Mouse (Mus musculus) layer of hippocampus, postnatal 36 days (tissue): ENCODE data around the gene Fam20a. TPM values are rescaled to one million over a fixed set of nuclear protein-coding genes. Genes with fewer than 3 reads are reported as not detected.

Experiments
- DNase-seq, 2 experiments: peaks; one replicate each; pipeline ENCODE4 v3.0.0; 2022
- total RNA-seq, 2 experiments: library from RNA; stranded (reverse); gene quantifications; 2 replicates each; pipeline ENCODE4 v1.2.3; 2021

Fam20a gene
- total RNA-seq, 2 experiments from 2014 or later, result 13.7 to 14.6 TPM

DNA sequence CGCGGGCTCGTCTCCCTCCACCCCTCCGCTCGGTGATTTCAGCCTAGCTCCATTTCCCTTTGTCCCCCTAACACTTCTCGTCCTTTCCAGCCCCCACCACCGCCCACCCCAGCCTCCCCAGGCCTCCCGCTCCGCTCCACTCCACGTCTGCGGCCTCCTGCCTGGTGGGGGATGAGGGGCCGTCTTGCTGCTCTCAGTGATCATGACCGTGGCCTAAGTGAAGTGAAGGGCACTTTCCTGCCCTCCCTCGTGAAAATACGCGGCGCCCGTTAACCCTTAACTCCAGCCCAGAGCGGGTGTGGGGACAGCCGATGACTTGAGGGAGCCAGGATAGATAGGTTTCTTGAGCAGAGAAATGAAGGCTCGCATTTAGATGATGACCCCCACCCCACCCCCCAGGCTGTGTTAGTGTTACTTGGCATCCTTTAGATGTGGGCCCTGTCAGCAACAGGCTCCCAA is 70.5 kb downstream of the Fam20a start:
- DNase-seq, result no peak

DNA sequence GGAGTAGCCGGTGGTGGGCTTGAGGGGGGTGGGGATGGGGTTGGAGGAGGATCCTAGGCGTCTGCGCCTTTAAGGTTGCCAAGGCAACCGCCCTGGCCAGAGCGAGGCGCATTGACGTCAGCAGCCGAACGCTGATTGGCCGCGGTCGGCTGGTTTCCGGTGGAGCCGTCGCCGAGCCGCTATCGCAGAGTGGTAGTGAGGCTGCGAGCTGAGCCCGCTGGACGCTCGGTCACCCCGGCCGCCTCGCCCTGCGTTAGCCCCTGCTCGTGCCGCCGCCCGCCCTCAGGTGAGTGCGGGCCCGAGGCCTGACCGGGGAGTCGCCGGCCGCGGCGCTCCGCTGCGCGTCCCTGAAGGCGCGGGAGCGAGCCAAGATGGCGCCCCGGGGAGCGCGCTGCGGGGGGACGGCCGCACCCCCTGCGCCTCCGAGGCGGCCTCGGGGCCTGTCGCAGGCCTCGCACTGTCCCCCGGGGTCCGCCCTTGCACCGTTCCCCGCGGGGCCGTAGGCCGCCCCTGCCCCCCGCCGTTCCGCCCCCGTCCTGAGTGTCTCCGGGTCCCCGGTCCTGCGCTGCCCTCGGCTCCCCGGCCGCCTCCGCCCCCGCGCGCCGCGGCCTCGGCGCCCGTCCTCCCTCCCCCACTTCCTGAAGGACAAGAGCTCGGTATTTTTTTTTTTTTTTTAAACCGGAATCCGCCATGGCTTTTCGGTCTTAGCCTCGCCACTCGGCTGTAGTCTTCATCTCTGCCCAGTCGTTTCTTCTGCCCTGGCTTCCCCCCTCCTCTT is 71.1 kb downstream of the Fam20a start:
- peak; percentile 93 for DNase-seq

DNA sequence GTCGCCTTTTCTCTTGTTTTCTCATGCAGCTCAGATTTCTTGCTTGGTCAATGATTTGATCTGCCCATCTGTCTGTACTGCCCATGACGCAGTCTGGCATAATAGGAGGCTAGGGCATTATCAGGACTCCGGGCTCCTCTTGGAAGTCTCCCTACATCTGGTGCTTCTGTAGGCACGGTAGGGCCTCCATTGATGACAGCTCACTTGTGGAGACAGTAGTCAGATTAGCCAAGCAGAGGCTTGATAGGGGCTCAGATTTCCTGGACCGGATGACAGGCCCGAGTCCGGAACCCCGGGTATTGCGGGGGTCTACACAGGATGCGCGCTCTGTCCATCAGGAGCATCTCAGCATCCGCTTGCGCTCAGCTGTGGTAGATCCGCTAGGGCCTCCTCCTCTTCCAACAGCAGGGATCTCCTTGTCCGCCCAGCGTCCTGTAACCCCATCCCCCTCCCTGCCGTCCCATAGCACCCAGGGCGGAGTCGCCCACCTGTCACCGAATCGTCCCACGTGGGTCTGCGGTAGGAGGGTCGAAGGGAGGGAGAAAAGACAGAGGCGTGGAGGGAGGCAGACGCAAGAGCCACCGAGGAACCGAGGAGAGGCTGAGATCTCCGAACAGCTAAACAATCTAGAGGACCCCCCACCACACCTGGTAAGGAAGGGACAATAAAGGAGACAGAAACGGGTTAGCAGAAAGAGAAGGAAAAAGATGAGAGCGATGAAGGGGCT is 71.9 kb downstream of the Fam20a start:
- peak; percentile 82 to 86 for DNase-seq

DNA sequence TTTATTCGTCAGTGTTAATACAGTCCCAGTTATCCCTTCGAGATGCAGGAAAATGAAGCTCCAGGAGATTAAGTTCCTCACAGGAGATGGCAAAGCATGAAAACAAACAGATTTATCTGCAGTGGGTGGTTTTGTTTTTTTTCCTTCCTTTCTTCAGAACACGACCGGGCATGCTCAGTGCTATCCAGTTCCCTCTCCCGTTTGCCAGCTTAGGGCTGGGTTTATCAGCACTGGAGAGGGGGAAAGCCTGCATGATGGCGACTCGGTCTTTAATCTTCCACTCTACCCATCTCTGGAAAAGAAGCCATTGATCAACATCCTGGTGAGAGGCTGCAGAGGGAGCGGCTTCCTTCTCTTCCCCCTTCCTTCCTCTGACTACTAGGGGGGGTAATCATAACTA is 72.9 kb downstream of the Fam20a start, which contains the start of gene Prkar1a:
Gene Prkar1a (plus strand): TSS at position 200 of the 400 bp plus-strand sequence.
- DNase-seq, result peak in 1 of 2 experiments; percentile 41

DNA sequence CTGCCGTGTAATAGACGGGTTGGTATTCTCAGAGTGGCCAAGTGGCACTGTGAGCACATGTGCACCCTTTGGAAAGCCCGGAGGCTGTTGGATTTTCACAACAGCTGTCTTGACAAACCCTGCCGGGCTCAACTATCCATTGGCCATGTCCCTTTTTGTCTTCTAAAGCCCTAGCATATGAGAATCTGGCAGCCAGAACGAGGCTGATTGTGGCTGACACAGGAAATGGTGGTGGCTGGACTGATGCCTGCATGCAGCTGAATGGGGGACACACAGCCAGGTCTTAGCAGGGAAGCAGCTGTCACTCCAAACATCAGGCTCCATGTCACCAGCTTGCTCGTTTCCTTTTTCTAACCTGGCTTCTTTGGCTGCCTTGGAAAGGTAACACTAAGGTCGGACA is 73.6 kb downstream of the Fam20a start:
- no peak for DNase-seq

DNA sequence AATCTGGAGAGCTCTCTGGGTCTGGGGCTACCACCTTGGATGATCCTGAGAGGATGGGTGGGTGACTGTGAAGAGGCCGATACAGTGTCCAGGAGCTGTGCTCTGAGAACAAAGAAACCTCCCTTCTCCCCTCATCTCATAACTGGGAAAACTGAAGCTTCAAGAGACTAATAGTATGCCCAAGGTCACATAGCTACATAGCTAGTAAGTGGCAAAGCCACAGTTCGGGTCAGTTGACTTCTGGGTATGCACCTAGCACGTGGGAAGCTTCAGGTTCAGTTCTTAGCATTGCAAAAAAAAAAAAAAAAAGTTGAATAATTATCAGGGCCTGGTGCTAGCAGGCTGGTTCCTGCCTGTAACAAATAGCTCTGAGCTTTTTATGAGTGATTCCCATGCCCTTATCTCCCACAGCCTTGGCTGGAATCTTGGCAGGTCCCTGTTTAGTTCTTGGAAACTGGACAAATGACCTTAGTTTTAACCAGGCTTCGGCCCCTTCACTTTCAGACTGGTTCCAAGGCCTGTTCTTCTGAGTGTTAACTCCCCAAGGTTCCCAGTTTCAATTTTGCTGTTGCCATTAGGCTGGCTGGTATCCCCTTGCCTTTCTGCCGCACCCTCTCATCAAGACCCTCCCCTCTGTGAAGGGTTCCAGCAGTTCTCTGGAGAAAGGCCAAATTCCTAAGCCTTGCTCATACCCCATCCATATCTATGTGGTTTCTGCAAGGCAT is 80.4 kb downstream of the Fam20a start:
- no peak for DNase-seq

DNA sequence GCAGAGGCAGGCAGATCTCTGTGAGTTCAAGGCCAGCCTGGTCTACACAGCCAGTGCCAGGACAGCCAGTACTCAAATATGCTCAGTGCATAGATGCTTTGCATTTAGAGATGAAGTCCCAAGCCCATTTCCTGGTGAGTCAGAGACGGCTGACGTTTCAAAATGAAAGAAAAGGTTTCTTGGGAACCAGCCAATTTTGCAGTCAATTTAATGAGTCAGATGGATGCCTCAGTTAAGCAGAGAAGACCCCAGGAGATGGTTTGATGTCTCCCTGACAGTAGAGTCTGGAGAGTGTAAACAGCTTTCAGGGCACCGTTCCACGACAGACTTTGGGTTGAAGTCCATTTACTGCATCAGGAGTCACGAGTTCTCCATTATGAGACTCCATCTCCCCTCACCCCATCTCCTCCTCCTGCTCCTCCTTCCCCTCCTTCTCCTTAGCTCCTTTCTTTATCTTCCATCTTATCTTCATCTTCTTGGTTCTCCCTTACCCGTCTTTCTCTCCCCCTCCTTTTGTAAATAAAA is 86.1 kb downstream of the Fam20a start:
- no peak for DNase-seq

DNA sequence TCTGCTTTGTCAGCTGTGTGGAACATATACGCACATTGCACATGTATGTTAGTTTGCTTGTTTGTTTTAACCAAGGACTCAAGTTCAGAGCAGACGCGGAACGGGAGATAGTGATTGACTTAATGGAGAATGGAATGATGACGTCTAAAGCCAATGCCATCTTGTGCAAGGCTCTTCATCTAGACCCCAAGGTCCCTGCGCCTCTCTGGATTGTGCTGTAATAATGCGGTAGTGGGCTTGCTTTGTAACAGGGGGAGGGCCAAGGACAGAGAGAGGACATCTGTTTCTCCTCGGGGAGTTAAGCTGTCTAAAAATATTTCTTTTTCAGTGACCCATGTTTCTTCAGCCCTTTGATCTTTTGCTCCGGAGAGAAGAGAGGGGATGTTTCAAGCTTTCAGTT is 87.2 kb downstream of the Fam20a start:
- DNase-seq, result no peak

DNA sequence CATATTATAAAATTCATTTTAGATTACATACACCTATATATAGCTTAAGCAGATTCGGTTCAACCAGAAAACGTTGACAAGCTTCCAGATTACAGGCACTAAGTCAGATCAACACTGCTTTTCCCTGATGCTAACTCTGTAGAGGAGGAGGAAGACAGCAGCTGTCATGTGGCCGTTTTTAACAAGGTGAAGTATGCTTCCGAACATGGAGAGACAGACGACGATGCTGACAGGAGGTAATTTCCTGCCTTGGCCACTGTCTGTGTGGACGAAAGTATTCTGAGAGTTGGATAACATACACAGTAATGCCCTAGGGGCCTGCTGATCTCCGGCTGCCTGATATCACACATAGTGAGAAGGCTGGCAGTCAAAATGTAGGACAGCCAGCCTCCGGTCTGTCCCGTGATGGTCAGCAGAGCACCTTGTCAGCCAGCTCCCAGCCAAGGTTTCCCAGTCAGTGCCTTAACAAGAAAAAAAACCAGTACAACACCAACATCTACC is 93.0 kb downstream of the Fam20a start:
- DNase-seq, result no peak

DNA sequence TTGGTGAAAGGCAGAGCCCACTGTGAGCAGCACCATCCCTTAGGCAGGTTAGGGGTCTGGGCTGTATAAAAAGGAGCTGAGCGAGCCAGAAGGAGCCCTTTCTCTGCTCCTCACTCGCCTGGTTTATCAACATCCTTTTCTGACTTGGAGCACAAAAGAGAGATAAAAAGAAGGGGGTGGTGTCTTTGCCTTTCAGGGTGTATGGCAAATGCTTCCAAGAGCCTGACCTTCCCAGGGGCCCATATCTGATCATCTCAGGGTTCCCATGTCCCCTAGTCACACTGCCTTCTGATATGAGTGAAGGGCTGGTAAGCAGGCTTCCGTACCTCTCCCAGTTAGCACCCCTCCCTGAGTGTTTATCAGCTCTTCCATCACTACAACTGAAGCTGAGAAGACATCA is 94.0 kb downstream of the Fam20a start:
- no peak for DNase-seq

DNA sequence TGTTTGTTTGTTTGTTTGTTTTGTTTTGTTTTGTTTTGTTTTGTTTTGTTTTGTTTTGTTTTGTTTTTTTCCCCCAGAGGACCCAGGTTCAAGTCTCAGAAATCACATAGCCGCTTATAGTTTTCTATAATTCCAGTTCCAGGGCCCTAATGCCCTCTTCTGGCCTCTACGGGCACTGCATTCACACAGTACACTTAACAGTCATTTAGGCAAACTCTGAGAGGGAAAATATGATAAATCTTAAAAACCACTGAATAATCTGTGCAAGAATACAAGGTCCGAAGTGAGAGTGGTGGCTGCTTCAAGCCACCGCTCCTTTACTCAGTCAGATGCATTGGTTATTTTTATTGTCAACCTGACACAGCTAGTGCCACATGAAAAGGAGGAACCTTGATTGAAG is 94.4 kb downstream of the Fam20a start:
- no peak for DNase-seq

DNA sequence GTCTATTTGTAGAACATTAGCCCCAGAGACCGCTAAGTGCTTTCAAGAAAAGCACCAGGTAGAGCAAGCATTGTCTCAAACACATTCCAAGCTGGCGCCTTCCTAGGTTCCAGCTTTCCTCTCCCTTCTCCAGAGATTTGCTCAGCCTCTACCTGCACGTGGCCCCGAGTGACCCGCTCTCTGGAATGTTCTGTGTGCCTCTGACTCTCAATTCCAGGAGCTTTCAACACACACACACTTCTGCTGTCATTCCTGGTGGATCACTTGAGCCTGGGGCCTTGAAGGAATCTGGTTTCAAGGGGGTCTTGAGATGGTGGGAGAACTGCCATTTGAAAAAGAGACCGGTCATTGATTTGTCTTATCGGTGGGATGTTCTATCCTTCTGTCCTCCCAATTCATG is 98.8 kb downstream of the Fam20a start:
- DNase-seq, result no peak

DNA sequence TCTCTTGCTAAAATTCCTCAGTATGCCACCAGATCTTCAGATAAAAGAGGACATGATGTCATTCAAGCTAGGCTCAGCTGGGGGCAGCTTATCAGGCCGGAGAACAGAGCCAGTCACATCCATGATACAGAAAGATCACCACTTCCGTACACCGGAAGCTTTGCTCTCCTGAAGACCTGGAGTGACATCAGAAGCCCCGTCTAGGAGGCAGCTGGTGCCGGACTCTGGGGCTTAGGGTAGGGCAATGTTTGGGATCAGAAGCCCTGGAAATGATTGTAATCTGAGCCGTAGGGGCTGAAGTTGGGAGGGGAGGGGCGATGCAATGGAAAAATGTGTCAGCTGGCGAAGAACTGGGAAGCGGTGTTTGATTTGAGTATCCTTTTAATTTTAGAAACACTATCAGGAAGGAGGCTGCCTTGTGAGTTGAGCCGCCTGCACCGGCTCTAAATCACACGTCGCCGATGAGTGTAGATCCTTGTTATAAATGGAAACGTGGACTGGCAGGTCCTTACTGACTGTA is 99.5 kb downstream of the Fam20a start:
- no peak for DNase-seq

DNA sequence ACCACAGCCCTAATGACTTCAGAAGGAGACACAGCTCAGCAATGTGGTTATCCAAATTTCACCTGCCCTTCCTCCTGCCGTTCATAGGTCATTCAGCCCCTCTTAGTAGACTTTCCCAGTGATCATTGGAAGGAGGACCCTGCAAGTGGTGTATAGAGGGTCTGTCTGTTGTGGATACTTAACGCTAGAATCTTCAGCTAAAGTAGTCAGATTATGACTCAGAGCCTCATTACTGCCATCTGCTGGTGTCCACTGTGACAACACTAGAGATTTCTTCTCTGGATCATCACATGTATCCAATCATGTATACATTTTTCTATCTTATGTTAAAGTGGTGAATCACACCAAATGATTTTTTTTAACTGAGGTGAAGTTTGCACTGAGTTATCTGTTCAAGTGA is 100.9 kb downstream of the Fam20a start:
- DNase-seq, result peak in 1 of 2 experiments; percentile 44

DNA sequence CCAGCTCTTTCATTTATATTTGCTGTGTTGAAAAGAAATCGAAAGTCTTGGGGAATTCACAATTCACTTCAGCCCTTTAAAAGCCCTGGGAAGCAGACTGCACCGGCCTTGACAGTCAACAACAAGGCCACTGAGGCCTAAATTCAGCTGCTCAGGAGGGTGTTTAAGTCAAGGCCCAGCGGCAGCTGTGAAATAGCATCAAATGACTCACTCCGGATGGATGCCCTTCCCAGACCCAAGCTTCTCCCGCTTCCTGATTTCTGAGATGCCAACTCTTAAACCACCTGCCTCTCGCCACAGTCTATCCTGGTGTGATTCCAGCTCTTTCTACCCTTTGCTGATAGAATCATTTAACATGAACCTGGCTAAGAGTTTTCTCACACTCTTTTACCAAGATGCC is 101.7 kb downstream of the Fam20a start:
- no peak for DNase-seq

Other genes with a start within 250 kb of the Fam20a start
- 10 to 100 TPM in 1 of 2 experiments, 1 to 10 TPM in 1; 9.6 to 12.2 TPM for gene Arsg, start 248.9 kb downstream of the Fam20a start, total RNA-seq
- gene Slc16a6, start 248.7 kb downstream of the Fam20a start, total RNA-seq, result 1 to 10 TPM; 5.2 to 6.2 TPM
- gene Wipi1, start 110.3 kb downstream of the Fam20a start, total RNA-seq, result 10 to 100 TPM; 22.4 to 23.5 TPM
- 100 to 1,000 TPM; 533 to 590 TPM for gene Prkar1a, start 72.9 kb downstream of the Fam20a start, total RNA-seq
- not detected for gene 1700012B07Rik, start 105.8 kb upstream of the Fam20a start, total RNA-seq